Mouse (Mus musculus) midbrain, embryonic 14.5 days (tissue): ENCODE data around the gene Esyt2. TPM values are rescaled to one million over a fixed set of nuclear protein-coding genes. Genes with fewer than 3 reads are reported as not detected.

ENCODE experiments used
- ATAC-seq: fragments of 200-750 bp; cut with Nextera tagmentation; 2 replicates; pipeline ENCODE4 v1.8.0; 2017; ENCODE audit warnings: moderate number of reproducible peaks, moderate library complexity; ENCODE audit not compliant: low FRiP score, low TSS enrichment
- DNase-seq: peaks from one replicate; pipeline ENCODE4 v3.0.0-alpha.2; 2015
- H3K27ac ChIP-seq: fragments of 300-500 bp; sonication (generic); replicated peaks from 2 replicates; pipeline ENCODE4 v1.5.1; 2014; ENCODE audit warnings: mild to moderate bottlenecking, low read depth, low read length, moderate library complexity
- H3K27me3 ChIP-seq: fragments of 300-500 bp; sonication (generic); 2 replicates; pipeline ENCODE4 v1.6.1; 2014; ENCODE audit warnings: low read length, control low read depth, mixed read lengths; ENCODE audit not compliant: control insufficient read depth, insufficient read depth
- H3K36me3 ChIP-seq: fragments of 300-500 bp; sonication (generic); 2 replicates; pipeline ENCODE4 v1.6.1; 2014; ENCODE audit warnings: low read length, control low read depth; ENCODE audit not compliant: control insufficient read depth, insufficient read depth
- H3K4me1 ChIP-seq: fragments of 300-500 bp; sonication (generic); 2 replicates; pipeline ENCODE4 v1.6.1; 2014; ENCODE audit warnings: mild to moderate bottlenecking, antibody characterized with exemption, low read length, control low read depth; ENCODE audit not compliant: control insufficient read depth, insufficient read depth
- H3K4me2 ChIP-seq: fragments of 300-500 bp; sonication (generic); 2 replicates; pipeline ENCODE4 v1.6.1; 2014; ENCODE audit warnings: mild to moderate bottlenecking, low read length, moderate library complexity
- H3K4me3 ChIP-seq: fragments of 300-500 bp; sonication (generic); replicated peaks from 2 replicates; pipeline ENCODE4 v1.5.1; 2014; ENCODE audit warnings: low read depth, low read length
- H3K9ac ChIP-seq: fragments of 300-500 bp; sonication (generic); replicated peaks from 2 replicates; pipeline ENCODE4 v1.6.1; 2014; ENCODE audit warnings: mild to moderate bottlenecking, low read length, moderate library complexity
- H3K9me3 ChIP-seq: fragments of 300-500 bp; sonication (generic); 2 replicates; pipeline ENCODE4 v1.6.1; 2016; ENCODE audit warnings: low read length, control low read depth, mixed read lengths; ENCODE audit not compliant: control insufficient read depth
- WGBS: fragments of 180-500 bp; shearing (Covaris S2); extraction: QIAGEN DNeasy Blood & Tissue Kit; methylation state at CpG from one replicate; pipeline ENCODE4 v1.1.7; 2014; 5-methylcytosine and 5-hydroxymethylcytosine counted together
- microRNA-seq: library from miRNA; unstranded; fragments of <30 nt; microRNA quantifications from one replicate; pipeline ENCODE4, GENCODE M21; 2016
- polyA plus RNA-seq: library from polyadenylated mRNA; unstranded; fragments of >200 nt; fragmentation: Nextera tagmentation; extraction: Ambion mirVana; gene quantifications from 2 replicates; pipeline ENCODE4 v1.2.1, GENCODE M21; 2014

Gene Esyt2
- polyA plus RNA-seq, 1 experiment from 2014 or later: 18.5 TPM

- Histone ChIP-seq H3K36me3 (peaks cover 7% of the 10 kb centered on the region), H3K4me3 (no peak overlapping the region), H3K27me3 (no peaks in the 10 kb centered on the region), H3K4me1 (no peaks in the 10 kb centered on the region), H3K4me2 (no peak overlapping the region), H3K9me3 (no peaks in the 10 kb centered on the region), H3K9ac (no peak overlapping the region), H3K27ac (no peak overlapping the region)
- ATAC-seq: no peak
- WGBS: 85% methylated on average over 1 of the region's 1 CpGs
- DNase-seq: no peak
Observed at GRCm38 (mm10) chr12:116416514-116416913, 135.5 kb downstream of the Esyt2 start.

- H3K4me2 ChIP-seq: no peak overlapping the region
- no peak for DNase-seq
- no peak overlapping the region for H3K9ac ChIP-seq
- H3K4me1 ChIP-seq: no peaks in the 10 kb centered on the region
- H3K4me3 ChIP-seq: no peak overlapping the region
- H3K9me3 ChIP-seq: no peaks in the 10 kb centered on the region
- peaks cover 5% of the 10 kb centered on the region; the same call in 1 of the 2 replicates for H3K36me3 ChIP-seq
- 94% methylated on average over 2 of the region's 2 CpGs for WGBS
- no peak for ATAC-seq
- no peak overlapping the region for H3K27ac ChIP-seq
- no peaks in the 10 kb centered on the region for H3K27me3 ChIP-seq
Observed at GRCm38 (mm10) chr12:116421656-116422055, 140.7 kb downstream of the Esyt2 start.

GRCm38 (mm10) chr12:116425392-116425791 is 144.4 kb downstream of the Esyt2 start:
- Histone ChIP-seq H3K27ac (no peak overlapping the region), H3K27me3 (no peaks in the 10 kb centered on the region), H3K4me2 (no peak overlapping the region), H3K36me3 (peaks cover 17% of the 10 kb centered on the region; the same call in 1 of the 2 replicates), H3K4me1 (no peaks in the 10 kb centered on the region), H3K9me3 (no peaks in the 10 kb centered on the region), H3K4me3 (no peak overlapping the region), H3K9ac (no peak overlapping the region)
- 93% methylated on average over 2 of the region's 2 CpGs for WGBS
- DNase-seq: no peak
- ATAC-seq: no peak

- no peak overlapping the region for H3K4me2 ChIP-seq
- H3K9ac ChIP-seq: no peak overlapping the region
- peaks cover 19% of the 10 kb centered on the region for H3K36me3 ChIP-seq
- H3K4me1 ChIP-seq: no peaks in the 10 kb centered on the region
- no peaks in the 10 kb centered on the region for H3K27me3 ChIP-seq
- DNase-seq (no peak), ATAC-seq (no peak)
- H3K9me3 ChIP-seq: no peaks in the 10 kb centered on the region
- no peak overlapping the region for H3K27ac ChIP-seq
- H3K4me3 ChIP-seq: no peak overlapping the region
- whole genome bisulfite sequencing: 89% methylated on average over 2 of the region's 2 CpGs
Observed at GRCm38 (mm10) chr12:116433742-116434141, 152.7 kb downstream of the Esyt2 start.

- H3K9me3 ChIP-seq: no peaks in the 10 kb centered on the region
- ATAC-seq: no peak
- H3K27ac ChIP-seq: no peak overlapping the region
- H3K27me3 ChIP-seq: no peaks in the 10 kb centered on the region
- no peaks in the 10 kb centered on the region for H3K4me1 ChIP-seq
- DNase-seq: no peak
- H3K9ac ChIP-seq: no peak overlapping the region
- 96% methylated on average over 2 of the region's 2 CpGs for WGBS
- peaks cover 23% of the 10 kb centered on the region for H3K36me3 ChIP-seq
- no peak overlapping the region for H3K4me3 ChIP-seq
- no peak overlapping the region for H3K4me2 ChIP-seq
Observed at GRCm38 (mm10) chr12:116435232-116435631, 154.2 kb downstream of the Esyt2 start.

GRCm38 (mm10) chr12:116436125-116436524 is 155.1 kb downstream of the Esyt2 start:
- Histone ChIP-seq H3K27ac (no peak overlapping the region), H3K4me1 (no peaks in the 10 kb centered on the region), H3K4me2 (no peak overlapping the region), H3K36me3 (peaks cover 28% of the 10 kb centered on the region), H3K9ac (no peak overlapping the region), H3K27me3 (no peaks in the 10 kb centered on the region), H3K9me3 (no peaks in the 10 kb centered on the region), H3K4me3 (no peak overlapping the region)
- ATAC-seq (no peak), DNase-seq (no peak)
- 97% methylated on average over 3 of the region's 3 CpGs for WGBS

GRCm38 (mm10) chr12:116438591-116438990 is 157.6 kb downstream of the Esyt2 start:
- ATAC-seq (no peak), DNase-seq (no peak)
- no peaks in the 10 kb centered on the region for H3K27me3 ChIP-seq
- H3K27ac ChIP-seq: no peak overlapping the region
- no peak overlapping the region for H3K4me2 ChIP-seq
- no peaks in the 10 kb centered on the region for H3K4me1 ChIP-seq
- H3K36me3 ChIP-seq: peaks cover 28% of the 10 kb centered on the region
- no peak overlapping the region for H3K4me3 ChIP-seq
- WGBS: 94% methylated on average over 5 of the region's 5 CpGs
- H3K9ac ChIP-seq: no peak overlapping the region
- no peaks in the 10 kb centered on the region for H3K9me3 ChIP-seq

Small RNAs within 50 kb of the gene (microRNA-seq; reads per million reads assigned to microRNA genes)
- gene Gm23190: not detected

Other genes starting within 250 kb of the Esyt2 start
- 63.3 and 65.3 TPM in 2 replicates for gene Zfp386, start 233.5 kb upstream of the Esyt2 start, polyA plus RNA-seq
- gene Vipr2, start 203.5 kb upstream of the Esyt2 start, polyA plus RNA-seq: 0.55 and 0.97 TPM in 2 replicates
- 15.9 and 17.9 TPM in 2 replicates for gene Wdr60, start 18.2 kb upstream of the Esyt2 start, polyA plus RNA-seq
- gene Gm11027, start 5.8 kb upstream of the Esyt2 start, polyA plus RNA-seq: not detected in 2 replicates
- 6.2 and 12.7 TPM in 2 replicates for gene Ncapg2, start 124.2 kb downstream of the Esyt2 start, polyA plus RNA-seq
- gene Ptprn2, start 204.5 kb downstream of the Esyt2 start, polyA plus RNA-seq: 15.8 and 18.3 TPM in 2 replicates